Mouse (Mus musculus) kidney, adult 2 months (tissue): ENCODE data around the gene Scn5a.

ENCODE experiments used
- CTCF ChIP-seq: fragments of 200-500 bp; conservative IDR thresholded peaks from 2 replicates; pipeline ENCODE4 v1.5.1; 2011; ENCODE audit warnings: low read depth, mild to moderate bottlenecking, control low read depth, low read length, moderate library complexity, mixed read lengths; ENCODE audit not compliant: insufficient read depth, insufficient read length
- POLR2A ChIP-seq: fragments of 200-500 bp; IDR thresholded peaks from one replicate; pipeline ENCODE4 v1.6.1; 2011; ENCODE audit warnings: low read depth, low read length, control low read depth

DNA sequence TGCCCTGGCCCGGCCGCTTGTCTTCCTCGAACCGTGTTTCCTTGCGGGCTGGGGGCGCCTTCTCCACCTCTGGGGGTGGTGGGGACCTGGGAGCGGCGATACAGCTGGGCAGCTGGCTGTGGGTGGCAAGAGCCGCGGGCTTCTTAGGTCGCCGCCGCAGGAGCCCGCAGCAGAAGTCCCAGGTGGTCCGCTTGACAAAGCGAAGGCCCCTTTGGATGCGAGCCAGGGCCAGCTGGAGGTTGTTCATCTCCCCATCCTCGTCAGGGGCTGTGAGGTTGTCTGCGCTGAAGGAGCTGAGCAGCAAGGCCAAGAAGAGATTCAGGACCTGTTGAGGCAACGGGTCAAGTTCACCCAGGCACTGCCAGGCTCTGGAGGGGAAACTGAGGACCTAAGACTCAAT, 61.3 kb downstream of the Scn5a start:
- no peak for TF ChIP-seq CTCF
- no peak for TF ChIP-seq POLR2A
